Mouse (Mus musculus) stomach, postnatal 0 days (tissue): Measurements from ENCODE around the gene Hoxb7.

ENCODE experiments used
- CTCF ChIP-seq: IDR thresholded peaks from 2 replicates; pipeline ENCODE4 v1.5.1; 2016; ENCODE audit warnings: antibody characterized with exemption, low read depth, mild to moderate bottlenecking, moderate library complexity
- EP300 ChIP-seq: optimal IDR thresholded peaks from 2 replicates; pipeline ENCODE3; 2016; ENCODE audit warnings: antibody characterized with exemption

DNA sequence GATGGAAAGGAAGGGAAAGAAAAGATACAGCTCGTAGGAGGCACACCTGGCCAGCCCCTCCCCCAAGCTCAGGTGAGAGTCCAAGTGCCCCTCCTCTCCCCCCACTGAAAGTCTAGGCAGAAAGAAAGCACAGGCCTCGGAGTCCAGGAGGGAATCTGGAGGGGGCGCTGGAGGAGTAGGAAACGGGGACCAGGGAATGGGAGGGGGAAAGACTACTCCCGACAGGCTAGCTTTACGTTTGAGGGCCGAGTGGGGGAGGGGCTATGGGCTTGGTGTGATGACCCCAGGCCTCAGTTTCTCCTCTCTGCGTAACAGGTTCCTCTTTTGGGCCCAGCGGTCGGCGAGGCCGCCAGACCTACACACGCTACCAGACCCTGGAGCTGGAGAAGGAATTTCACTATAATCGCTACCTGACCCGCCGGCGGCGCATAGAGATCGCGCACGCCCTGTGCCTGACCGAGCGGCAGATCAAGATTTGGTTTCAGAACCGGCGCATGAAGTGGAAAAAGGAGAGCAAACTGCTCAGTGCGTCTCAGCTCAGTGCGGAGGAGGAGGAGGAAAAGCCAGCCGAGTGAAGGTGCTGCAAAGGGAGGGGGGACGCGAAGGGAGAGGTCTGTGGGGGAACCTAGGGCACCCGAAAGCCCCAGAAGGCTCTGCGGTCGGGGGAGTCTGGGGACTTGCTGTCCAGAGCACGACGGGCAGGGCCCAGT, 14.1 kb downstream of the Hoxb7 start:
- TF ChIP-seq CTCF = peak; percentile 13; the same call in 1 of the 2 replicates
- no peak for TF ChIP-seq EP300
